Mouse (Mus musculus) brain, embryonic 14.5 days (tissue): ENCODE data around the gene Mrpl51.

ENCODE experiments used
- CTCF ChIP-seq: fragments of 200-500 bp; IDR thresholded peaks from 2 replicates; pipeline ENCODE4 v1.5.1; 2012; ENCODE audit warnings: inconsistent platforms, mild to moderate bottlenecking, moderate library complexity, borderline replicate concordance; ENCODE audit not compliant: insufficient read depth, insufficient read length; ENCODE audit errors: extremely low read depth
- POLR2A ChIP-seq: fragments of 200-500 bp; IDR thresholded peaks from 2 replicates; pipeline ENCODE4 v1.6.1; 2012; ENCODE audit warnings: mild to moderate bottlenecking, inconsistent platforms, borderline replicate concordance; ENCODE audit not compliant: poor library complexity, insufficient read depth, insufficient read length, severe bottlenecking; ENCODE audit errors: extremely low read depth

- no peak for TF ChIP-seq CTCF
- no peak for TF ChIP-seq POLR2A
Measured at GRCm38 (mm10) chr6:125170194-125170593, 21.4 kb upstream of the Mrpl51 start.
